7 mouse cellular contexts compared by ENCODE assay signal in genomic region chr12:100527753-100528152, GRCm38 (mm10). TPM values are rescaled to one million over a fixed set of nuclear protein-coding genes. Genes with fewer than 3 reads are reported as not detected.
DNase-seq lines count a peak whose midpoint lies in the region; ATAC-seq lines count a peak whose summit lies in the region.

No protein-coding gene starts in this region.

- intact Hi-C loops in left cerebral cortex, postnatal 14 days (cut with DNase I) = no loop called here

- peak overlapping the region; percentile 45 for H3K4me2 ChIP-seq in intestine, embryonic 16.5 days (ENCODE audit: low read depth, low read length)

- peak; percentile 54 for DNase-seq in adrenal gland, postnatal 25 days
- DNase-seq in embryo, embryonic 10.5 days (ENCODE audit: low spot score) = peak; percentile 93
- DNase-seq in left cerebral cortex, postnatal 14 days (ENCODE audit: low spot score in 2 of 2) = peak; percentile 84 to 90
- DNase-seq in right cerebral cortex, postnatal 14 days = peak; percentile 60

- no peak overlapping the region for H3K9ac ChIP-seq in intestine, embryonic 16.5 days (ENCODE audit: low read depth, low read length)

- WGBS in intestine, embryonic 16.5 days = 16% methylated on average over 9 of the region's 9 CpGs

- peak overlapping the region; percentile 29 for H3K4me3 ChIP-seq in intestine, embryonic 16.5 days (ENCODE audit: low read length)
- H3K4me3 ChIP-seq in megakaryocyte, embryonic 14.5 days (replicated peaks) = peak overlapping the region; percentile 10

- H3K27ac ChIP-seq in intestine, embryonic 16.5 days (ENCODE audit: low read length) = no peak overlapping the region

- ATAC-seq in granulocyte monocyte progenitor cell, adult 5-6 weeks (replicated peaks; ENCODE audit: poor library complexity, severe bottlenecking) = peak; percentile 72
- peak; percentile 86 for ATAC-seq in intestine, embryonic 16.5 days

- no peaks in the 10 kb centered on the region for H3K27me3 ChIP-seq in intestine, embryonic 16.5 days (replicated peaks; ENCODE audit: control insufficient read depth, insufficient read depth, low read length)
- no peaks in the 10 kb centered on the region for H3K27me3 ChIP-seq in megakaryocyte, embryonic 14.5 days (replicated peaks)

- H3K9me3 ChIP-seq in intestine, embryonic 16.5 days (ENCODE audit: control insufficient read depth, low read length) = 0 out of 2 replicates have a peak, but pooled peaks cover 3% of the 10 kb centered on the region
- peaks cover 14% of the 10 kb centered on the region for H3K9me3 ChIP-seq in megakaryocyte, embryonic 14.5 days

- H3K4me1 ChIP-seq in intestine, embryonic 16.5 days (ENCODE audit: control insufficient read depth, insufficient read depth, low read length) = peaks cover 21% of the 10 kb centered on the region
- H3K4me1 ChIP-seq in megakaryocyte, embryonic 14.5 days = peaks cover 84% of the 10 kb centered on the region

- H3K36me3 ChIP-seq in intestine, embryonic 16.5 days (ENCODE audit: control insufficient read depth, insufficient read depth, low read length) = no peaks in the 10 kb centered on the region
- H3K36me3 ChIP-seq in megakaryocyte, embryonic 14.5 days (replicated peaks; ENCODE audit: low read length) = peaks cover 20% of the 10 kb centered on the region

RNA-seq across cellular contexts. Expression of gene Ttc7b, which starts 7.1 kb away (rescaled TPM):
- total RNA-seq in adrenal gland, postnatal 25 days (2021) = 72.3 and 92.8 TPM in 2 replicates
- 28.9 and 38.8 TPM in 2 replicates for total RNA-seq in granulocyte monocyte progenitor cell, adult 5-6 weeks (2014; fragmentation: Nextera tagmentation)
- 14.9 and 15.4 TPM in 2 replicates for total RNA-seq in granulocyte monocyte progenitor cell, adult 5-6 weeks (2017)
- 2.4 and 2.8 TPM in 2 replicates for polyA plus RNA-seq in intestine, embryonic 16.5 days (2015; fragmentation: Nextera tagmentation; extraction: Ambion mirVana)
- total RNA-seq in left cerebral cortex, postnatal 14 days (2021) = 100 to 1,000 TPM; 178 to 200 TPM
- polyA plus RNA-seq in megakaryocyte, embryonic 14.5 days (2012; ENCODE audit: insufficient read depth, low replicate concordance) = 170 and 237 TPM in 2 replicates
